Mouse (Mus musculus): ENCODE results near the gene Tubgcp2. TPM values are rescaled to one million over a fixed set of nuclear protein-coding genes. Genes with fewer than 3 reads are reported as not detected.

Gene Tubgcp2
- polyA plus RNA-seq, 1 experiment from 2014 or later, result 28.8 TPM

DNA sequence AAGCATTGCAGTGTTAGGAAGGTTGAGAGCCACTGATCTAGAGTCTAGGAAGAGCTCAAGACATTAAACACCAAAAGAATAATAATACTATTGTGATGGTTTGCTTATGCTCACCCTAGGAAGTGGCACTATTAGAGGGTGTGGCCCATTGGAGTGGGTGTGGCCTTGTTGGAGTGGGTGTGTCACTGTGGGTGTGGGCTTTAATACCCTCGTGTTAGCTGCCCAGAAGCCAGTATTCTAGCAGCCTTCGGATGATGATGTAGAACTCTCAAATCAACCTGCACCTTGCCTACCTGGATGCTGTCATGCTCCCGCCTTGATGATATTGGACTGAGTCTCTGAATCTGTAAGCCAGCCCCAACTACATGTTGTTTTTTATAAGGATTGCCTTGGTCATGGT lies 6.3 kb upstream of the Tubgcp2 start:
- WGBS (ENCODE audit: insufficient replicate concordance), result 47% methylated on average over 3 of the region's 3 CpGs

DNA sequence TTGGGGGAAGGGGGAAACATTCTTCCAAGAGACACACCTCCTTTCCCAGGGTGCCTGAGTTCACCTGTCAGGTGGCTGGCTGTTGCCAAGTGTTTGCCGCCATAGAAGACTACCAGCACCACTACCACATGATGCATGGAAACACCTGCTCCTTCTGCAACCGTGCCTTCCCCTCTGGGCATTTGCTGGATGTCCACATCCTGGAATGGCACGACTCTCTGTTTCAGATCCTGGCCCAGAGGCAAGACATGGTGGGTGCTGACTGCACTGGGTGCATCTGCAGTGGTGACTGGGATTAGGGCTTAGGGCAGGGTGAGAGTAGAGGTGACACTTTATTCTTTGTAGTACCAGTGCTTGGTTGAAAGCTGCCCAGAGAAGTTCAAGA lies 694 bp upstream of the Tubgcp2 start:
- Histone ChIP-seq H3K27me3 (no peaks in the 10 kb centered on the region), H3K9ac (peak overlapping the region; percentile 93), H3K36me3 (peaks cover 45% of the 10 kb centered on the region), H3K4me2 (peak overlapping the region; percentile 92), H3K4me3 (replicated peaks) (peak overlapping the region; percentile 90), H3K4me1 (replicated peaks) (peaks cover 29% of the 10 kb centered on the region), H3K27ac (no peak overlapping the region), H3K9me3 (replicated peaks) (no peaks in the 10 kb centered on the region)
- DNase-seq (no peak), ATAC-seq (ENCODE audit: low read depth) (no peak)
- 61% methylated on average over 3 of the region's 3 CpGs for WGBS (ENCODE audit: insufficient replicate concordance)

More for the DNA sequence above, 6.3 kb upstream of the Tubgcp2 start:
- no peaks in the 10 kb centered on the region for H3K9me3 ChIP-seq (replicated peaks)
- no peak overlapping the region for H3K9ac ChIP-seq
- no peak overlapping the region for H3K4me3 ChIP-seq (replicated peaks)
- peaks cover 10% of the 10 kb centered on the region for H3K4me1 ChIP-seq (replicated peaks)
- peak; percentile 64 for ATAC-seq (ENCODE audit: low read depth)
- H3K36me3 ChIP-seq, result peaks cover 27% of the 10 kb centered on the region
- H3K27ac ChIP-seq, result no peak overlapping the region
- DNase-seq, result no peak
- no peak overlapping the region for H3K4me2 ChIP-seq
- H3K27me3 ChIP-seq, result peaks cover 39% of the 10 kb centered on the region

DNA sequence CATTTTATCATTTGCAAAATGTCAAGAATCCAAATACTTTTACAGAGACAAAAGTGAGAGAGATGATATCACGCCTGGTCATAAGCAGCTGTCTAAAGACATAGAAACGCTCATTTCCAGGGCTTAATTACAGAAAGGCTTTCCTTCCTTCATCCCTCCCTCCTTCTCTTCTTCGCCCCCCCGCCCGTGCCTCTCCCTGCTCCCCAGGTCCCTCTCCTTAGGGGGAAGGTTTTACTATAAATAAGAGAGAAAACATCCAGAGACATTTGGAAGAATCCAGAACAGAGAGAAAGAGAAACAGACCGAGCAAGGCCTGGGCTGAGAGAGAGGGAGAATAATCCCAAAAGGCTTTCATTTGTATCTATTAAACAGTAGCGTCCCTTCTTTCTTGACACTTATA lies 1.0 kb downstream of the Tubgcp2 start:
- H3K36me3 ChIP-seq, result peaks cover 55% of the 10 kb centered on the region
- DNase-seq, result no peak

DNA sequence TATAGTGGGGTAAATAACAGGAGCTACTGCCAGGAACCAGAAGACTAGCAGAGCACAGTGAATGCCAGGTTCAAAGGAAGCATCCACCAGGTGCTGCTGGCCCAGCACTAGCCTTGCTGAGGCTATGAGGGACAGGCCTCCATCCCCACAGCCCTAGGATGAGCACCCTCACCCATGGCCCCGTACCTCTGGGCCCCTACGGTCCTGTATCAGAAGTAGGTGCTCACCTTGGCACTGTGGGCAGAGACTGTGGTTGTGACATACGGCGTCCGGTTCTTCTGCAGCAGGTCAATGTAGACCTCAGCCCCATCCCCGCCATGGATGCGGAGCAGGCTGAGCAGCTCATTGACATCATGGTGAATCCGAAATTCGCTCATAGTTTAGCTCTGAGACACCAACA lies 3.1 kb downstream of the Tubgcp2 start:
- H3K9me3 ChIP-seq (replicated peaks), result peaks cover 5% of the 10 kb centered on the region; the same call in 1 of the 2 replicates
- ATAC-seq (ENCODE audit: low read depth) (no peak), DNase-seq (no peak)
- H3K27me3 ChIP-seq, result no peaks in the 10 kb centered on the region
- H3K4me3 ChIP-seq (replicated peaks), result no peak overlapping the region
- H3K36me3 ChIP-seq, result peaks cover 59% of the 10 kb centered on the region
- peaks cover 29% of the 10 kb centered on the region for H3K4me1 ChIP-seq (replicated peaks)
- no peak overlapping the region for H3K27ac ChIP-seq
- WGBS (ENCODE audit: insufficient replicate concordance), result 92% methylated on average over 9 of the region's 9 CpGs
- no peak overlapping the region for H3K9ac ChIP-seq
- no peak overlapping the region for H3K4me2 ChIP-seq

More for the DNA sequence above, 1.0 kb downstream of the Tubgcp2 start:
- Histone ChIP-seq H3K27me3 (no peaks in the 10 kb centered on the region), H3K4me2 (peak overlapping the region; percentile 92), H3K9ac (peak overlapping the region; percentile 93), H3K4me1 (replicated peaks) (peaks cover 29% of the 10 kb centered on the region), H3K4me3 (replicated peaks) (peak overlapping the region; percentile 90), H3K27ac (peak overlapping the region; percentile 83), H3K9me3 (replicated peaks) (no peaks in the 10 kb centered on the region)
- ATAC-seq (ENCODE audit: low read depth), result no peak
- WGBS (ENCODE audit: insufficient replicate concordance), result 16% methylated on average over 7 of the region's 7 CpGs

DNA sequence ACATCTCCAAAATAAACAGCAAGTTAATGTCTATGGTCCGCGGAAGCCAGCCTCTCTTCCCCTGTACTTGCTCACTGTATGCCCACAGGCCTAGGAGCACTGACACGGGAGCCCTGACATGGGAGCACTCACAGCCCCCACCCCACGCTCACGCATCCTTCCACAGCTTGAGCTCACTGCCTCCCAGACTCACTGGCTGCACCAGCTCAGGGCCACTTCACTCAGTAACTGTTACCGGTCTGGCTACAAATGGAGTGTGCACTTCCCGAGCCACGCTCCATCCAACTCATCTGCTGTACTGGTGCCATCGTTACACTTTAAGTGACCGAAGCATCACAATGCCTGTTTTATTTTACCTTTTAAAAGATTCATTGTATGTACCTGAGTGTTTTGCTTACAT lies 4.1 kb downstream of the Tubgcp2 start:
- Histone ChIP-seq H3K27me3 (no peaks in the 10 kb centered on the region), H3K9me3 (replicated peaks) (peaks cover 7% of the 10 kb centered on the region; the same call in 1 of the 2 replicates), H3K4me3 (replicated peaks) (no peak overlapping the region), H3K36me3 (peaks cover 64% of the 10 kb centered on the region), H3K4me2 (no peak overlapping the region), H3K4me1 (replicated peaks) (peaks cover 25% of the 10 kb centered on the region), H3K9ac (no peak overlapping the region), H3K27ac (no peak overlapping the region)
- DNase-seq (no peak), ATAC-seq (ENCODE audit: low read depth) (no peak)
- WGBS (ENCODE audit: insufficient replicate concordance), result 90% methylated on average over 10 of the region's 10 CpGs

DNA sequence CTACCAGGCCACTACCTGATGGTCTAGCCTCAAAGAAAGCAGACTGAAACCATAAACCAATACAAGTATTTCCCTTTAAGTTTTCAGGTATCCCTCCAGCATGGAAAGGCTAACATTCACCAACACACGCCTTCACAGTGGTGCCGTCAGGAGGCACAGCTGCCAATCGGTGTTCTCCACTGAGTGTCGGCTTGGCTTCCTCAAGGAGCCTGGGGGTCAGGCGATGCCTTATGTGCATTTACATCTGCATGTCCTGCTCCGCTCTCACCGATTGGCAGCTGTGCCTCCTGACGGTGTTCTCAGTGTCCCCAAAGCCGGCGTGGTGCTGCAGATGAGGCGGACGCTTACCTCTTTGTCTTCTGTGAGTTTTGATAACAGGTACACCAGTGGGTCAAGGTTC lies 4.7 kb downstream of the Tubgcp2 start:
- H3K27me3 ChIP-seq, result no peaks in the 10 kb centered on the region
- H3K4me1 ChIP-seq (replicated peaks), result peaks cover 19% of the 10 kb centered on the region
- DNase-seq, result no peak
- no peak overlapping the region for H3K9ac ChIP-seq
- H3K27ac ChIP-seq, result no peak overlapping the region
- H3K36me3 ChIP-seq, result peaks cover 64% of the 10 kb centered on the region
- H3K9me3 ChIP-seq (replicated peaks), result peaks cover 7% of the 10 kb centered on the region; the same call in 1 of the 2 replicates
- H3K4me2 ChIP-seq, result no peak overlapping the region
- no peak overlapping the region for H3K4me3 ChIP-seq (replicated peaks)
- no peak for ATAC-seq (ENCODE audit: low read depth)
- WGBS (ENCODE audit: insufficient replicate concordance), result 90% methylated on average over 12 of the region's 12 CpGs

DNA sequence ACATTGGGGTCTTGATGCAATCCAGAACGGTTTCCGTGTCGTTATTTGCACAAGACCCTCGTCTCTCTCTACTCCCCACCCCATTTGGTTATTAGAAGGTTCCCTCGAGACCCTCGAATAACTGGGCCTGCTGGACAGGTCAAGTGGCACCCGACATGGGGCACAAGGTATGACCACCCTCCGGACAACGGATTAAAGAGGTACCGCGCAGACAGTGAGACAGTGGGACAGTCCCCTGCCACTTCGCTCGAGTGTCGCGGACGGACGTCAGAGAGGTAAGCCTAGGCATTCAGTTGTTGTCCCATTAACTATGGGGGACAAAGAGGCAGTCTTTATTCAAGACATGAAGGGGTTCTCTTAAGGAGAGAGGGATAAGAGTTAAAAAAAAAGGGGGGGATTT lies 25.1 kb downstream of the Tubgcp2 start:
- H3K36me3 ChIP-seq, result peaks cover 48% of the 10 kb centered on the region
- ATAC-seq (ENCODE audit: low read depth) (no peak), DNase-seq (no peak)
- no peak overlapping the region for H3K9ac ChIP-seq
- H3K4me2 ChIP-seq, result no peak overlapping the region
- no peaks in the 10 kb centered on the region for H3K27me3 ChIP-seq
- H3K27ac ChIP-seq, result no peak overlapping the region
- H3K4me1 ChIP-seq (replicated peaks), result no peaks in the 10 kb centered on the region
- no peak overlapping the region for H3K4me3 ChIP-seq (replicated peaks)
- WGBS (ENCODE audit: insufficient replicate concordance), result 91% methylated on average over 17 of the region's 17 CpGs
- H3K9me3 ChIP-seq (replicated peaks), result peaks cover 3% of the 10 kb centered on the region; the same call in 1 of the 2 replicates

DNA sequence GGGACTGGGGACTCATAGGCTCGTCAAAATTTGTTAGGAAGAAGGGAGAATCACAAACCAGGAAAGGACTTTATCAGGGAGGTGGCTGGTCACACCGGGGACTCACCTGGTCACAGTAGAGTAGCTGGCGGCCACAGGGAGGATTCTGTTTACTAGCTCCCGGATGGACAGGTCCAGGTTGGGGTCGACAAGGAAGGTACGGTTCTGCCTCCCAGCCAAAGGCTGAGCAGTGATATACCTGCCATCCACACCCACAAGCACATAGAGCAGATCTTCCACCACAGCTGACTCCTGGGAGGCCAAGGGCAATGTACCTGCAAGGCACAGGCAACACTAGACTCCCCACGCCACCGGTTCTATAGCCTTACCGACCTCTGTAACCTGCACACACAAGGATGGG lies 28.7 kb downstream of the Tubgcp2 start:
- no peak for ATAC-seq (ENCODE audit: low read depth)
- H3K27ac ChIP-seq, result no peak overlapping the region

DNA sequence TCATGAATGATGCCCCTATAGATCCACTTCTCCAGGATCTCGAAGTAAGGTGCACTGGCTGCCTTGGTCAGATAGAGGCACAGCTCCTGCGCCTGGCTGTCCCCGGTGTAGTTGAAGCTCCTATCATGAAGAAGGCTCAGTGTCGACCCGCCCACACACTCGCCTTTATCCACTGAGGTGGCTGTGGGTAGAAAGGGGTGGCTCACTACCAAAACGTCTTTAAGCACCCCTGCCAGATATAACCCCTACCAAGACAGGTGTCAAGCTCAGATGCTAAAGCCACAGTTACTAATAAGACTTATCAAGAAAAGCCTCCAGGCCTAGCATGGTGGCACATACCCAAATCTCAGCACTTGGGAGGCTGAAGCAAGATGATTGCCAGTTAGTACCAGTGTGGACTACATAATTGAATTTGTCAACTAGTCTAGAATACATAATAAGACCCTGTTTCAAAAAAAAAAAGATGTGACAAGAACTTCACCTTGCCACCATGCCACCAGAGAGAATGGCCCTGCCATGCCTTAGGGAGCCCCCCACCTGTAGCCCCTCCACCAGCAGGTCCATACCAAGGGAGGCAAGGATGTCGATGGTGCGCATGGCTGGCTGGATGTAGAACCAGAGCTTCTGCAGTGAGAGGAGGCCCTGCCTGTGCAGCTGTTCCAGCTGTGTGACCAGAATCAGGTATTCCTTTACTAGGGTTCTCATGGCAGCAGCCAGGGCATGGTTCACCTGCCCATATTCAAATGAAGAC lies 29.4 kb downstream of the Tubgcp2 start:
- DNase-seq (no peak), ATAC-seq (ENCODE audit: low read depth) (0 out of 2 replicates have a peak, but pooled peaks have one; percentile 20)
- H3K4me2 ChIP-seq, result no peak overlapping the region
- peaks cover 79% of the 10 kb centered on the region for H3K36me3 ChIP-seq
- peaks cover 3% of the 10 kb centered on the region; the same call in 1 of the 2 replicates for H3K9me3 ChIP-seq (replicated peaks)
- 84% methylated on average over 9 of the region's 9 CpGs for WGBS (ENCODE audit: insufficient replicate concordance)
- no peak overlapping the region for H3K4me3 ChIP-seq (replicated peaks)
- no peaks in the 10 kb centered on the region for H3K4me1 ChIP-seq (replicated peaks)
- no peak overlapping the region for H3K27ac ChIP-seq
- no peak overlapping the region for H3K9ac ChIP-seq
- H3K27me3 ChIP-seq, result no peaks in the 10 kb centered on the region

More for the DNA sequence above, 28.7 kb downstream of the Tubgcp2 start:
- whole genome bisulfite sequencing (ENCODE audit: insufficient replicate concordance), result 82% methylated on average over 9 of the region's 9 CpGs
- no peaks in the 10 kb centered on the region for H3K27me3 ChIP-seq
- H3K4me3 ChIP-seq (replicated peaks), result no peak overlapping the region
- DNase-seq, result no peak
- no peaks in the 10 kb centered on the region for H3K4me1 ChIP-seq (replicated peaks)
- H3K4me2 ChIP-seq, result no peak overlapping the region
- H3K9me3 ChIP-seq (replicated peaks), result peaks cover 3% of the 10 kb centered on the region; the same call in 1 of the 2 replicates
- H3K36me3 ChIP-seq, result peaks cover 74% of the 10 kb centered on the region
- H3K9ac ChIP-seq, result no peak overlapping the region

DNA sequence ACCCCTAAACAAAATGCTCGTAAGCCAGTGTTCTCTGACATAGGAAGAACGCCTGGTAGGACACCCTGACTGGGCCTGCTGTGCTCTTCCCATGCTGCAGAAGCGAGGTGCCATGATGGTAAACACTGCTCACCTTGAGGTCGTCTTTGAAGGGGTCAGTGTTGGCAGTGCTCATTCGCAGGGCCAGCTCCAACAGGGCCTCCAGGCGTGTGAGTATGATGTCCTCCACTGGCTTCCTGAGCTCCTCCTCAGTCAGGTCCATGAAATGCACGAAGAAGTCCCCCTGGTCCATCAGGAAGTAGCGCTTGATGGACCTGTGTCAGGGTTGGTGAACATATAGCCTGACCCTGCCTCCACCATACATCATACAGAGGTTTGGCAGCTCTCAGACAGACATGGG lies 31.8 kb downstream of the Tubgcp2 start:
- Histone ChIP-seq H3K4me2 (no peak overlapping the region), H3K9ac (no peak overlapping the region), H3K9me3 (replicated peaks) (no peaks in the 10 kb centered on the region), H3K4me3 (replicated peaks) (no peak overlapping the region), H3K36me3 (peaks cover 84% of the 10 kb centered on the region), H3K4me1 (replicated peaks) (no peaks in the 10 kb centered on the region), H3K27ac (no peak overlapping the region), H3K27me3 (no peaks in the 10 kb centered on the region)
- ATAC-seq (ENCODE audit: low read depth) (no peak), DNase-seq (no peak)
- WGBS (ENCODE audit: insufficient replicate concordance), result 81% methylated on average over 8 of the region's 8 CpGs

DNA sequence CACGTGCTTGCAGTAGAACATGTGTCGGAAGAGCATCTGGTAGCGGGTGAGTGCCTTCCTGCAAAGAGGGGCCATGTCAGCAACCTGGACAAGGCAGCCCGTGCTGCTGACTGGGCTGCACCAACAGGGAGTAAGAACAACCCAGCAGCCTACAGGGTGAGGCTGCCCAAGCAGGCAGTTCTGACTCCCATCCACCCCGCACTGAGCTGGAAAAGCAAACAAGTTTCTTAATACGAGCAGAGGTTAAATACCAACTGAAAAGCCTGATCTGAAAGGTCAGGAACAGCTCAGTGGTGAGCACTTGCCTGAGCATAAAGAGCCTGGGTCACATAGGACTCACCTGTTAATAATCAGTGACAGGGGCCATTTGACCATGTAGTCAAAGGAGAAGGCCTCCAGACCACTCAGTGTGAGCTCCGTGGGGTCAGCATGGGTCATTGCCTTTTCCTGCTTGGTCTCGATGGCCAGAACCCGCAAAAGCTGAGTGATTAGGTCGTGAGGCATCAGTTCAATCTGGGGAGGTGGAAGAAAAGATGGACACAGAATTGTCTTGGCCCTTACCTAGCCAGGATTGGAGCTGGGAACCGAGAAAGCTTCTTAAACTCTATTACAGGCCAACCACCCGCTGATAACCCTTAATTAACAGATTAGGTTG lies 35.3 kb downstream of the Tubgcp2 start:
- H3K36me3 ChIP-seq, result peaks cover 93% of the 10 kb centered on the region
- ATAC-seq (ENCODE audit: low read depth), result peak; percentile 58; the same call in 1 of the 2 replicates
- WGBS (ENCODE audit: insufficient replicate concordance), result 78% methylated on average over 12 of the region's 12 CpGs

More for the DNA sequence above, 35.3 kb downstream of the Tubgcp2 start:
- no peaks in the 10 kb centered on the region for H3K27me3 ChIP-seq
- H3K4me2 ChIP-seq, result no peak overlapping the region
- H3K27ac ChIP-seq, result no peak overlapping the region
- no peaks in the 10 kb centered on the region for H3K4me1 ChIP-seq (replicated peaks)
- DNase-seq, result no peak
- no peak overlapping the region for H3K9ac ChIP-seq
- H3K9me3 ChIP-seq (replicated peaks), result no peaks in the 10 kb centered on the region
- no peak overlapping the region for H3K4me3 ChIP-seq (replicated peaks)
